Mouse (Mus musculus): ENCODE data around the gene Depdc5. TPM values are rescaled to one million over a fixed set of nuclear protein-coding genes. Genes with fewer than 3 reads are reported as not detected.

The Depdc5 gene
- polyA plus RNA-seq, 1 experiment from 2014 or later, result 30.4 TPM

GRCm38 (mm10) chr5:32977179-32977578, 113.7 kb downstream of the Depdc5 start:
- Histone ChIP-seq H3K36me3 (peaks cover 34% of the 10 kb centered on the region), H3K4me2 (replicated peaks) (no peak overlapping the region)
- ATAC-seq (ENCODE audit: insufficient number of reproducible peaks, insufficient read depth, low FRiP score, low TSS enrichment), result no peak

GRCm38 (mm10) chr5:32985379-32985778, 121.9 kb downstream of the Depdc5 start:
- no peaks in the 10 kb centered on the region for H3K4me1 ChIP-seq
- H3K27me3 ChIP-seq, result no peaks in the 10 kb centered on the region
- H3K36me3 ChIP-seq, result peaks cover 64% of the 10 kb centered on the region
- H3K9me3 ChIP-seq, result no peaks in the 10 kb centered on the region
- H3K9ac ChIP-seq, result no peak overlapping the region
- no peak for ATAC-seq (ENCODE audit: insufficient number of reproducible peaks, insufficient read depth, low FRiP score, low TSS enrichment)
- WGBS, result 75% methylated on average over 1 of the region's 1 CpGs
- H3K27ac ChIP-seq, result no peak overlapping the region
- no peak overlapping the region for H3K4me2 ChIP-seq (replicated peaks)
- H3K4me3 ChIP-seq, result no peak overlapping the region

More at GRCm38 (mm10) chr5:32977179-32977578, 113.7 kb downstream of the Depdc5 start:
- no peak overlapping the region for H3K9ac ChIP-seq
- no peaks in the 10 kb centered on the region for H3K9me3 ChIP-seq
- no peaks in the 10 kb centered on the region for H3K27me3 ChIP-seq
- no peak overlapping the region for H3K4me3 ChIP-seq
- no peak overlapping the region for H3K27ac ChIP-seq
- no peaks in the 10 kb centered on the region for H3K4me1 ChIP-seq

- H3K27ac ChIP-seq, result no peak overlapping the region
- peaks cover 57% of the 10 kb centered on the region for H3K36me3 ChIP-seq
- H3K9ac ChIP-seq, result no peak overlapping the region
- no peaks in the 10 kb centered on the region for H3K4me1 ChIP-seq
- no peak for ATAC-seq (ENCODE audit: insufficient number of reproducible peaks, insufficient read depth, low FRiP score, low TSS enrichment)
- no peak overlapping the region for H3K4me3 ChIP-seq
- WGBS, result 67% methylated on average over 1 of the region's 1 CpGs
- H3K27me3 ChIP-seq, result no peaks in the 10 kb centered on the region
- H3K4me2 ChIP-seq (replicated peaks), result no peak overlapping the region
- no peaks in the 10 kb centered on the region for H3K9me3 ChIP-seq
These were observed 124.4 kb downstream of the Depdc5 start for GRCm38 (mm10) chr5:32987873-32988272.

GRCm38 (mm10) chr5:32989959-32990640, 126.6 kb downstream of the Depdc5 start:
- no peak overlapping the region for H3K4me3 ChIP-seq
- ATAC-seq (ENCODE audit: insufficient number of reproducible peaks, insufficient read depth, low FRiP score, low TSS enrichment), result no peak
- no peaks in the 10 kb centered on the region for H3K27me3 ChIP-seq
- no peak overlapping the region for H3K27ac ChIP-seq
- no peak overlapping the region for H3K9ac ChIP-seq
- H3K4me2 ChIP-seq (replicated peaks), result no peak overlapping the region
- no peaks in the 10 kb centered on the region for H3K9me3 ChIP-seq
- peaks cover 5% of the 10 kb centered on the region for H3K4me1 ChIP-seq
- H3K36me3 ChIP-seq, result peaks cover 35% of the 10 kb centered on the region
- WGBS, result 82% methylated on average over 13 of the region's 13 CpGs

- Histone ChIP-seq H3K36me3 (peaks cover 26% of the 10 kb centered on the region), H3K4me3 (no peak overlapping the region), H3K4me1 (peaks cover 5% of the 10 kb centered on the region), H3K27me3 (no peaks in the 10 kb centered on the region), H3K9ac (no peak overlapping the region), H3K4me2 (replicated peaks) (no peak overlapping the region), H3K9me3 (no peaks in the 10 kb centered on the region), H3K27ac (no peak overlapping the region)
- WGBS, result 72% methylated on average over 8 of the region's 8 CpGs
- no peak for ATAC-seq (ENCODE audit: insufficient number of reproducible peaks, insufficient read depth, low FRiP score, low TSS enrichment)
These were observed 127.7 kb downstream of the Depdc5 start for GRCm38 (mm10) chr5:32991152-32991551.

- H3K4me3 ChIP-seq, result no peak overlapping the region
- ATAC-seq (ENCODE audit: insufficient number of reproducible peaks, insufficient read depth, low FRiP score, low TSS enrichment), result no peak
- H3K9me3 ChIP-seq, result no peaks in the 10 kb centered on the region
- H3K36me3 ChIP-seq, result 0 out of 2 replicates have a peak, but pooled peaks cover 1% of the 10 kb centered on the region
- no peak overlapping the region for H3K9ac ChIP-seq
- 30% methylated on average over 2 of the region's 2 CpGs for WGBS
- peak overlapping the region; percentile 64 for H3K27ac ChIP-seq
- no peak overlapping the region for H3K4me2 ChIP-seq (replicated peaks)
- H3K4me1 ChIP-seq, result peaks cover 5% of the 10 kb centered on the region
- H3K27me3 ChIP-seq, result no peaks in the 10 kb centered on the region
These were observed 131.0 kb downstream of the Depdc5 start for GRCm38 (mm10) chr5:32994471-32994870.

- H3K4me2 ChIP-seq (replicated peaks), result no peak overlapping the region
- no peaks in the 10 kb centered on the region for H3K9me3 ChIP-seq
- no peaks in the 10 kb centered on the region for H3K27me3 ChIP-seq
- 85% methylated on average over 4 of the region's 4 CpGs for WGBS
- H3K9ac ChIP-seq, result no peak overlapping the region
- H3K4me3 ChIP-seq, result no peak overlapping the region
- peaks cover 5% of the 10 kb centered on the region for H3K4me1 ChIP-seq
- ATAC-seq (ENCODE audit: insufficient number of reproducible peaks, insufficient read depth, low FRiP score, low TSS enrichment), result no peak
- H3K27ac ChIP-seq, result no peak overlapping the region
- H3K36me3 ChIP-seq, result no peaks in the 10 kb centered on the region
These were observed 132.3 kb downstream of the Depdc5 start for GRCm38 (mm10) chr5:32995756-32996155.

GRCm38 (mm10) chr5:32996560-32996959, 133.1 kb downstream of the Depdc5 start:
- no peaks in the 10 kb centered on the region for H3K36me3 ChIP-seq
- ATAC-seq (ENCODE audit: insufficient number of reproducible peaks, insufficient read depth, low FRiP score, low TSS enrichment), result no peak
- no peak overlapping the region for H3K9ac ChIP-seq
- H3K27me3 ChIP-seq, result no peaks in the 10 kb centered on the region
- WGBS, result 85% methylated on average over 1 of the region's 1 CpGs
- H3K4me1 ChIP-seq, result peaks cover 5% of the 10 kb centered on the region
- no peaks in the 10 kb centered on the region for H3K9me3 ChIP-seq
- no peak overlapping the region for H3K4me2 ChIP-seq (replicated peaks)
- H3K27ac ChIP-seq, result no peak overlapping the region
- no peak overlapping the region for H3K4me3 ChIP-seq

GRCm38 (mm10) chr5:32997686-32998085, 134.2 kb downstream of the Depdc5 start:
- no peak overlapping the region for H3K9ac ChIP-seq
- no peak overlapping the region for H3K4me3 ChIP-seq
- H3K4me2 ChIP-seq (replicated peaks), result no peak overlapping the region
- ATAC-seq (ENCODE audit: insufficient number of reproducible peaks, insufficient read depth, low FRiP score, low TSS enrichment), result no peak
- no peaks in the 10 kb centered on the region for H3K9me3 ChIP-seq
- peaks cover 5% of the 10 kb centered on the region for H3K4me1 ChIP-seq
- WGBS, result 39% methylated on average over 4 of the region's 4 CpGs
- no peaks in the 10 kb centered on the region for H3K27me3 ChIP-seq
- no peaks in the 10 kb centered on the region for H3K36me3 ChIP-seq
- H3K27ac ChIP-seq, result no peak overlapping the region

GRCm38 (mm10) chr5:32998783-32999182, 135.3 kb downstream of the Depdc5 start:
- no peaks in the 10 kb centered on the region for H3K9me3 ChIP-seq

GRCm38 (mm10) chr5:33001111-33001510, 137.6 kb downstream of the Depdc5 start:
- no peaks in the 10 kb centered on the region for H3K36me3 ChIP-seq
- no peak for ATAC-seq (ENCODE audit: insufficient number of reproducible peaks, insufficient read depth, low FRiP score, low TSS enrichment)
- no peak overlapping the region for H3K4me3 ChIP-seq
- H3K27me3 ChIP-seq, result no peaks in the 10 kb centered on the region
- no peaks in the 10 kb centered on the region for H3K4me1 ChIP-seq
- no peak overlapping the region for H3K4me2 ChIP-seq (replicated peaks)
- H3K9me3 ChIP-seq, result no peaks in the 10 kb centered on the region
- H3K9ac ChIP-seq, result no peak overlapping the region
- H3K27ac ChIP-seq, result no peak overlapping the region
- whole genome bisulfite sequencing, result 77% methylated on average over 5 of the region's 5 CpGs

More at GRCm38 (mm10) chr5:32998783-32999182, 135.3 kb downstream of the Depdc5 start:
- H3K4me3 ChIP-seq, result no peak overlapping the region
- WGBS, result 86% methylated on average over 4 of the region's 4 CpGs
- H3K9ac ChIP-seq, result no peak overlapping the region
- H3K36me3 ChIP-seq, result no peaks in the 10 kb centered on the region
- no peak overlapping the region for H3K27ac ChIP-seq
- ATAC-seq (ENCODE audit: insufficient number of reproducible peaks, insufficient read depth, low FRiP score, low TSS enrichment), result no peak
- H3K4me1 ChIP-seq, result peaks cover 5% of the 10 kb centered on the region
- no peak overlapping the region for H3K4me2 ChIP-seq (replicated peaks)
- H3K27me3 ChIP-seq, result no peaks in the 10 kb centered on the region

GRCm38 (mm10) chr5:33002781-33003180, 139.3 kb downstream of the Depdc5 start:
- H3K27ac ChIP-seq, result no peak overlapping the region
- H3K9ac ChIP-seq, result no peak overlapping the region
- H3K4me1 ChIP-seq, result peaks cover 8% of the 10 kb centered on the region
- no peak overlapping the region for H3K4me2 ChIP-seq (replicated peaks)
- H3K9me3 ChIP-seq, result no peaks in the 10 kb centered on the region
- no peaks in the 10 kb centered on the region for H3K27me3 ChIP-seq
- H3K4me3 ChIP-seq, result no peak overlapping the region
- WGBS, result 90% methylated on average over 5 of the region's 5 CpGs
- ATAC-seq (ENCODE audit: insufficient number of reproducible peaks, insufficient read depth, low FRiP score, low TSS enrichment), result no peak
- H3K36me3 ChIP-seq, result no peaks in the 10 kb centered on the region

Data from embryonic facial prominence, embryonic 12.5 days (tissue).